Mouse (Mus musculus) hematopoietic stem cell, adult 5-6 weeks (primary cell): ENCODE measurements around the gene Pi16. TPM values are rescaled to one million over a fixed set of nuclear protein-coding genes. Genes with fewer than 3 reads are reported as not detected.
A peak's percentile ranks its signal among the peaks of the same experiment; 100 is the strongest.
"Not testable (repeated sequence)": the region's sequence is repeated elsewhere in the genome, so short reads cannot be mapped to it uniquely, and the experiment has no call there.

ENCODE experiments used
- ATAC-seq, 2 experiments: fragments of 125-278 bp in 1 of 2; replicated peaks in 1 of 2; 2 replicates each; pipeline ENCODE4 v1.8.0; 2016 to 2017; ENCODE audit warnings: inconsistent platforms in 2 of 2, mild to moderate bottlenecking in 2 of 2, moderate number of reproducible peaks in 2 of 2, low read depth in 1 of 2, moderate TSS enrichment in 1 of 2; ENCODE audit not compliant: low FRiP score in 2 of 2, poor library complexity in 2 of 2, severe bottlenecking in 2 of 2, insufficient read depth in 1 of 2, low TSS enrichment in 1 of 2
- total RNA-seq: library from RNA; stranded (forward); fragments of 172-1452, 232-1000 nt; gene quantifications from 2 replicates; pipeline ENCODE4 v1.2.3, GENCODE M21; 2017

Pi16 gene
- 1.8 and 10.4 TPM in 2 replicates for total RNA-seq

- ATAC-seq, result not testable (repeated sequence)
Observed at GRCm38 (mm10) chr17:29317380-29317779, at the start of gene Pi16. Gene Pi16 (plus strand): TSS chr17:29317680.

GRCm38 (mm10) chr17:29267931-29268681, 49.4 kb upstream of the Pi16 start:
- ATAC-seq, result no peak

- ATAC-seq, result peak; percentile 89 to 92
Observed at GRCm38 (mm10) chr17:29268682-29269348, 48.7 kb upstream of the Pi16 start, which contains the start of gene BC004004. Gene BC004004 (plus strand): TSS chr17:29268788.

- no peak for ATAC-seq
Observed at GRCm38 (mm10) chr17:29269349-29269706, 48.2 kb upstream of the Pi16 start.

GRCm38 (mm10) chr17:29270148-29270698, 47.3 kb upstream of the Pi16 start:
- ATAC-seq, result no peak

- ATAC-seq, result no peak
Observed at GRCm38 (mm10) chr17:29273156-29273555, 44.3 kb upstream of the Pi16 start.

- ATAC-seq, result no peak
Observed at GRCm38 (mm10) chr17:29273889-29274288, 43.6 kb upstream of the Pi16 start.

GRCm38 (mm10) chr17:29280422-29280821, 37.1 kb upstream of the Pi16 start:
- ATAC-seq, result no peak

- ATAC-seq, result no peak
Observed at GRCm38 (mm10) chr17:29281541-29281940, 35.9 kb upstream of the Pi16 start.

GRCm38 (mm10) chr17:29282216-29282952, 35.1 kb upstream of the Pi16 start:
- no peak for ATAC-seq

- ATAC-seq, result no peak
Observed at GRCm38 (mm10) chr17:29291793-29292192, 25.7 kb upstream of the Pi16 start.

GRCm38 (mm10) chr17:29292996-29293395, 24.5 kb upstream of the Pi16 start:
- ATAC-seq, result no peak

- ATAC-seq, result no peak
Observed at GRCm38 (mm10) chr17:29293807-29294605, 23.5 kb upstream of the Pi16 start.

GRCm38 (mm10) chr17:29295835-29296234, 21.6 kb upstream of the Pi16 start:
- no peak for ATAC-seq

GRCm38 (mm10) chr17:29297321-29297720, 20.2 kb upstream of the Pi16 start:
- no peak for ATAC-seq

GRCm38 (mm10) chr17:29297813-29298212, 19.7 kb upstream of the Pi16 start:
- no peak for ATAC-seq

- no peak for ATAC-seq
Observed at GRCm38 (mm10) chr17:29299282-29299681, 18.2 kb upstream of the Pi16 start.
